Mouse (Mus musculus): ENCODE results near the gene Luc7l.

Luc7l gene

DNA sequence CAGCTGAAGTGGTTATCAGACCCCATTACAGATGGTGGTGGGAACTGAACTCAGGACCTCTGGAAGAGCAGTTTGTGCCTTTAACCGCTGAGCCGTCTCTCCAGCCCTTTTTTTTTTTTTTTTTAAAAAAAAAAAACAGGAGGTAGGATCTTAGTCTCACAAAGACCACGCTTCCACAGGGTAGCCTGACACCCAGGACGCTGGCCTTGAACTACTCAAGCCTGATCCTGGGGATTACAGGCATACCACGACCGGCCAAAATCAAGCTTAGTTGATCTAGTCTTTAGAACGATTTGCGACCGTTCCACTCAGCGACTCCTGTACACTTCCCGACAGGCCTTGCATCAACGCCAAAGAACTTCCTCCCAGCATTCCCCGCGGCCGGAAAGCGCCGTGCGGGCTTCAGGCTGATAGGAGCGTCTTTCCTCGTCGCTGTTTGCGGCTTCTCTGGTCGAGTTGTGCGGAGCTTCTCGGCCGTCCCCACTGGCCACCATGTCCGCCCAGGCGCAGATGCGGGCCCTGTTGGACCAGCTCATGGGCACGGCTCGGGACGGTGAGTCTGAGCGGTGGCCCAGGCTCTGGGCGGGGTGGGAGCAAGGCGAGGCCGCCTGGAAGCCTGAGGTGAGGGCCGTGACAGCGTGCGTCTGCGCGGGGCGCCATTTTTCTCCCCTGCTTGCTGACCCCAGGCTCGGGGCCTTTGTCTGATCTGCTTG is at the start of gene Luc7l:
Gene Luc7l (plus strand): TSS at position 358 of the 713 bp plus-strand sequence.
- DNase-seq (ENCODE audit: inconsistent ontology term), result peak; percentile 96

DNA sequence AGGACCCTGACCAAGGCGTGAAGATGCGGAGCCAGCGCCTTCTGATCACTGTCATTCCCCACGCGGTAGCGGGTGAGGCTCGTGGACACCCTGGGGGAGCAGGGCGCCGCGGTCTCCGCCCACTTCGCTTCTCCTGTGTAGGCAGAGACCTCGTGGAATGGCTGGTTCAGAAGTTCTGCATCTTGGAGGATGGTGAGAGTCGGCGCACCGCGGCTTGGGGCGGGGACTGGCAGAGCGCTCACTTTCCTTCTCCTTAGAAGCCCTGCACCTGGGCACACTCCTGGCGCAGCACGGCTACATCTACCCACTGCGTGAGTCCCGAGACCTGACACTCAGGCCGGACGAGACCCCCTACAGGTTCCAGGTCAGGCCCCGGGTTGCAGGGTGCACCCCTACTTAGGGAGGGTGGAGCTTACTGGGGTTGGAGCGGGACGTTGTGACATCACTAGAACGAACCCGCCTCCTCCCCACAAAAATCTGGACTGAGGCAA is 49.3 kb upstream of the Luc7l start:
- DNase-seq (ENCODE audit: inconsistent ontology term), result peak; percentile 63

DNA sequence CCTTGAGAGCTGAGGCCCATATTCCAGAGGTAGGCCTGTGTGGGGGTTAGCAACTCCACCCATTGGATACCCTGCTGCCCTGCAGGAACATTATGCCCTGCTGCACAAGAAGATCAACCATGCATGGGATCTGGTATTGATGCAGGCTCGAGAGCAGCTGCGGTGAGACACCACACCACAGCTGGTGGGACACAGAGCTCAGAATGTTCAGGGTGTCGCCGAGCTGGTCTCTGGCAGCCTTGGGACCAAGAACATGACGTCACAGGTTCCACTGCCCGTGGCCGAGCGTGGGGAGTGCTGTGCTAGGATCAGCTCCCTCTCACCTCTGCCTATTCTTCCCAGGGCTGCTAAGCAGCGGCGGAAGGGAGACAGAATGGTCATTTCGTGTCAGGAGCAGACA is 47.9 kb upstream of the Luc7l start:
- no peak for DNase-seq (ENCODE audit: inconsistent ontology term)

DNA sequence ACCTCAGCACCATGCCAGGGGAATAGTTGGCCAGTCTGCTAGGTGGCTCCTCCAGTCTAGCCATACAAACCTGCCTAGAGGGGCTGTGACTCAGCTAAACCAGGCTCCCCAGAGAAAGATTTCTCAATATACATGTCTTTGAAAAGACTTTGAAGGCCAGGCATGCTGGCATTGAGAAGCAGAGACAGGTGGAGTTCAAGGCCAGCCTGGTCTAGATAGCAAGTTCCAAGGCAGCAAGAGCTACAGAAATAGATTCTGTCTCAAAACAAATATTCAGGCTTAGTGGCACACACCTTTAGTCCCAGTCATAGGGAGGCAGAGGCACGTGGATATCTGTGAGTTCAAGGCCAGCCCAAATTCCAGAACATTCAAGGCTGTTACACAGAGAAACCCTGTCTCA is 46.3 kb upstream of the Luc7l start:
- no peak for DNase-seq (ENCODE audit: inconsistent ontology term)

DNA sequence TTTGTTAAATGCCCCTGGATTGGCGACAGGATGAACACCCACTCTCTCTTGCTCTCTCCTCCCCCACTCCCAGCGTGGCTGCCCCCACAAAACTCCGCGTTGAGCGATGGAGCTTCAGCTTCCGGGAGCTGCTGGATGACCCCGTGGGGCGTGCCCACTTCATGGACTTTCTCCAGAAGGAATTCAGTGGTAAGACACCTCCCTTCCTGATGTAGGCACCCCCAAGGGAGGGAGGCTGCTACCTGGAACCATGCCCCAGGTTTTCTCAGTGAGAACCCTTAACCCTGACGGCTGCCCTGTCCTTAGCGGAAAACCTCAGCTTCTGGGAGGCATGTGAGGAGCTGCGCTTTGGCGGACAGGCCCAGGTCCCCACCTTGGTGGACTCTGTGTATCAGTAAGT is 45.0 kb upstream of the Luc7l start, which contains the start of gene Arhgdig:
Gene Arhgdig (minus strand): TSS at position 101 of the 400 bp plus-strand sequence.
- DNase-seq (ENCODE audit: inconsistent ontology term), result no peak

DNA sequence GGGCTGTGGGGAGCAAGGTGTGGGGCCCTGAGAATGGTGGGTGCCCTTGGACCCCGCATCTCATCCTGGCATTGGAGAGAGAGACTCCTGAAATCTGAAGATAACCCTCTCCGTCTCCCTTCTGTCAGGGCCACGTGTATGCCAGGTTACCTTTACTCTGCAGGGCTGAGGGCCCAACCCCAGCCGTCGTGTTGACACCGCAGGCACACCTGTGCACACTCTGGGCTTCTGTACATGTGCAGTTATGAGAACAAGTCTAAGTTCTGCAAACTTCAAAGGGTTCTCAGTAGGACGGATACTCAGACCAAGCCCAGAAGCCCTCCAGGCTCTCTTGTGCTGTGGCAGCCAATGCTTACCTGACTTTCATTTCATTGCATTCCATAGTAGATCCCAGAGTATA is 40.5 kb upstream of the Luc7l start:
- no peak for DNase-seq (ENCODE audit: inconsistent ontology term)

DNA sequence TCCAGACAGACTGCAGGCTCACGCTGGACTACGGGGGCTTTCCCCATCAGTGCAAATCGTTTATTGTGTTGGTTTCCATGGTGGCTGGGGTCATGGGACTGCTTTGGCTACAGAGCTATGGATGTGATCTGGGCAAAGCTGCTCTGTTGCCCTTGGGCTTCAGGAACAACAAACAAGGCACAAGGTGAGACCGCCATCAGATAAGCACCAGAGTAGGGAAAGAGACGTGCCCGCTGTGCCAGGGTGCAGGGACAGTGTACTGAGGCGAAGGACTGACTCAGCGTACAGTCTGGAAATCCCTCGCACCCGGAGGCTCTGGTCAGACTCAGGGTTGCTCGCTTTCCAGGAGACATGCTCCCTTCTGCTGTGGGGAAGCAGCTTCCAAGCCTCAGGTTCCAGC is 40.0 kb upstream of the Luc7l start:
- DNase-seq (ENCODE audit: inconsistent ontology term), result no peak

DNA sequence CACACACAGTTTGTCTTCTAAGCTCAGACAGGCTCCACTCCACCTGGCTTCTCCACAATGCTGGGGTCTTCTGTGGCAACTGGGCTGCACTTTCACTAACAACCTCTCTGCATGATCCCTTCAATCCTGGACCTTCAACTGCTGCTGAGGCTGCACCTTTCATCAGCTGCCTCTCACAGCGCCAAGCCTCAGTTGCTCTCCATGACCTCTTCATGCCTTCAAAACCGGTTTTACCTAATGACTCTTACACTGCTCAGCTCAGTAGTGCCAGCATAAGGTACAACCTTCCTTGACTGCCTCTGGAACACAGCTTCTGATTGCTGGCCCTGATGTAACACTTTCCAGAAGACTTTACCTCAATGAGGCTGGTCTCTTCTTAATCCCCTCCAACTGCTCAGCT is 31.2 kb upstream of the Luc7l start:
- no peak for DNase-seq (ENCODE audit: inconsistent ontology term)

DNA sequence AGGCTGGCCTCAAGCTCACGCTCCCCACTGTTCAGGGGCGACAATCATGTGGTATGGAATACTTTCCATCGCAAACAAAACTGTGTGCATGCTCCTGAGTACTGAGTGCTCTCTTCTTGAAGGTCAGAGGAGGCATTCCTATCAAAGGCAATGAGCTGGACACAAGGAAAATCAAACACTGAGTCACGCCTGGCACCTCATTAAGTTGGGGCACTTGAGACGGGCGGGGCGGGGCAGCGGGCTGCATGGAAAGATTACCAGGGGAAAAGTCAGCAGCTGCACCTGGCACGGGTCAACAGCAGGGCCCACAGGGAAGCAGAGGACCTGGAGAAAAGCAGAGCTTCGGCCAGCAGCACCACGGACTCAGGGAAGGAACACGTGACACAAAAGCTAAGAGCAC is 27.5 kb upstream of the Luc7l start:
- DNase-seq (ENCODE audit: inconsistent ontology term), result no peak

DNA sequence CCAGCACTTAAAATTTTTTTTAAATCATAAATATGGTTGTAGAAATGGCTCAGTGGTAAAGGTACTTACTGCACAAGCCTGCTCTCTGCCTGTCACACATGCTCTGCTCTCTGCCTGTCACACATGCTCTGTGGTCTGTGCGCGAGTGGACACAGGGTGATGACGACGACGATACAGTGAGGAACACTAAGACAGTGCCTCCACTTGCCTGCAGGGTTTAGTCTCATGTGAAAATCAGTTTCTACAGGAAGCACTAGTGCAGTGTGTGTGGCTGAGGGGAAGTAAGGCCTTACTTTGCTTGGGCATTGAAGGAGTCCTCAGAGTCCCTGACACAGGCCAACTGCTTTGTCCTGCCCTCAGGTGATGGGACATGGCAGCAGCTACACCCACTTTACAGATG is 22.9 kb upstream of the Luc7l start:
- no peak for DNase-seq (ENCODE audit: inconsistent ontology term)

DNA sequence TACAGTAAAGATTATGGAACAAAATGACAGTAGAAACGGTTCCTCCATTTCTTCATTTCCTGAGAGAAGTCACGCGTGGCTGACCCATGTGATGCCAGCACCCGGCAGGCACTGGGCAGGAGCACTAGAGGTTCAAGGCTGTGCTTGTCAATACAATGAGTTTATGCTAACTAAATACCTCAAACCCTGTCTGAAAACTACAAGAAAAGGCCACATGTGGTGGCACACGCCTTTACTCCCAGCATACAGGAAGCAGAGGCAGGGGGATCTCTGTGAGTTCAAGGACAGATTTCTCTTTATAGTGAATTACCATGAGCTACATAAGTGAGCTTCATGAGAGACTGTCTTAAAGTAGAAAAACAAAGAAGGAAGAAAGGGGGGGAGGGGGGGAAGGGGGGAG is 21.5 kb upstream of the Luc7l start:
- no peak for DNase-seq (ENCODE audit: inconsistent ontology term)

DNA sequence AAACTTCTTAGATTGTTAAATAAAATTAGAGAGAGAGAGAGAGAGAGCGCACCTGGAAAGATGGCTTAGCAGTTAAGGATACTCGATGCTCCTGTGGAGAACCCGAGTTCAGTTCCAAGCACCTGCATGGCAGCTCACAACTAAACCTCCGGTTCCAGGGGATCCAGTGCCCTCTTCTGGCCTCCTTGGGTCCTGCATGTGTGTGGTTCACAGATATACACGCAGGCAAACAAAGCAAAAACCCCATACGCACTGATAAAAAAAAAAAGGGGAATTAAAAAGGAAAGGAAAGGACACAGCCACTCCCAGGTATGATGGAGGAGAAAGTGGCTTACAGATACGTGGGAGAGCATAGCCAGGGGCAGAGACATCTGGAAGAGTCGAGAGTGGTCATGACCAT is 19.8 kb upstream of the Luc7l start:
- DNase-seq (ENCODE audit: inconsistent ontology term), result no peak

DNA sequence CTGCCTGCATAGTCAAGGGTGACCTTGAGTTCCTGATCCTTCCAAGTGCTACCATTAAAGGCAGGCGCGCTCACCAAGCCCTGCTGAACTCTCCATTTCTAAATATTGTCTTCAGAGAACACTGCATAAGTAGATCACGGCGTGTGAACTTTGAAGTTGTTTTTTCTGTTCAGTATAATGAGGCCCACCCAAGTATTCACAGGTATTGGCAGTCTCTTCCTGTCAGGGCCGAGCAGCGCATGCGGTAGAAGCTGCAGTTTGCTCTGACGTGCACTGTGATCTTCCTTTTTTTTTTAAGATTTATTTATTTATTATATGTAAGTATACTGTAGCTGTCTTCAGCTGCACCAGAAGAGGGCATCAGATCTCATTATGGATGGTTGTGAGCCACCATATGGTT is 18.3 kb upstream of the Luc7l start:
- DNase-seq (ENCODE audit: inconsistent ontology term), result no peak

DNA sequence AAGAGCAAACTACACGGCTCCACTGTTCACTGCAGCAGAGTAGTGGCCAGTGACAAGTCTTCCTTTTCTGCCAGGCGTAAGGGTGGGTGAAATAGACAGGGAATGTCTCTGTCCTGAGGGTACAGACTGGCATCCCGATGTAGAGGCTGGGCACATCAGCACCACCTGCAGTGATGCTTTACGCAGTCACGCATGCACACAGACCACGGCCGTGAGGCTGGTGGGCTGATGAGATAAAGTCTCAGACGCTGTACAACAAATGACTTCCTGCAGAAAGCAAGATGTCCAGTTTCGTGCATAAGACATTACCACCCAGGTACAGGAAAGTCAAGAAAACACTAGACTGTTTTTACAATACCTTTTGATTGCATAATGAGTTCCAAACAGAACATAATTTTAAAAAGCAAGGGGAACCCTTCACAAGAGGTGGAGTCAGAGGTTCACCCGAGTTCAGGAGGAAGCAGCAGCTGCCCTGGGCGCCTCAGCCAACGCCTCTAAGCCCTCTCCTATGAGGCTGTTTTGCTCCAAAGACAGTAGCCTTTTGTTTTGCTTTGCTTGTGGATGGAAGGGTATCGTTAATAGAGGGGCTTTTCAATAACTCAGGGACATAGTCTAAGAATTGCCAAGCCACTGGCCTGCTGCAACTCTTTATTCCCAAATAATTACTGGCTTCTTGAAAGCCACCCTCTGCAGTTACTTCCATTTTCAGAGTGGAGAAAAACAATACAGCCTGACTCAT is 17.4 kb upstream of the Luc7l start:
- DNase-seq (ENCODE audit: inconsistent ontology term), result peak; percentile 78

DNA sequence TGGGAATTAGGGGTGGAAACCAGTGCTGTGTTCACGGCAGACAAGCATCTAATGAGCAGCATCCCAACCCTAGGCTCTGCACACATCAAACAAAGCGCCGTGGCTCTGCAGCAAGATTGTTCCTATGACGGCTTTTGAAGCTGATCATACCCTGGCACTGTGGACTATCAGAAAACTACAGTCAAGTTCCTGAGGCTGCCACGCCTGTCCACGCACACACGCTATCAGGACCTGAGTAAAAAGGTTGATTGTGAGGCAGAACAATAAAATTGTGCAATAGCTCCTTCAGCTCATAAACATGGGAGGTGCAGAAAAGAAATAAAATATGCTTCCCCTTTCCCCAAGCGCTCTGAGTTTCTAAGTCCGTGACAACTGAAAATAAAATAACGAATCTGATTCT is 15.0 kb upstream of the Luc7l start:
- DNase-seq (ENCODE audit: inconsistent ontology term), result no peak

DNA sequence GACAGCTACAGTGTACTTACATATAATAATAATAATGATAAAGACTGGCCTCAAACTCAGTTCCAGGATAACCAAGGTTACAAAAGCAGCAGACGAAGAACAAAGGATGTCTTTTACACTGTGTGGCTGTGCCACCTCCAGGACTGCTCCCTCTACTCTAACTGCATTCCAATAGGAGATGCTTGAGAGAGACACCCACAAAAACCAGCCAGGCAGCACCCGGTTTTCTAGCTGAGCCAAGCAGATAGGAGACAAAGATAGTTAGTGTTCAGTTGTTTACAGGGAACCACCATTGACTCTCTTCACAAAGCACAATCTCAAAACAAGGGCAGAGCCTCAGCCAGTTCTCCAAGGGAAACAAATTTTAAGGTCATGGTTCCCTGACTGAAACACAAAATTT is 13.1 kb upstream of the Luc7l start:
- DNase-seq (ENCODE audit: inconsistent ontology term), result peak; percentile 35

DNA sequence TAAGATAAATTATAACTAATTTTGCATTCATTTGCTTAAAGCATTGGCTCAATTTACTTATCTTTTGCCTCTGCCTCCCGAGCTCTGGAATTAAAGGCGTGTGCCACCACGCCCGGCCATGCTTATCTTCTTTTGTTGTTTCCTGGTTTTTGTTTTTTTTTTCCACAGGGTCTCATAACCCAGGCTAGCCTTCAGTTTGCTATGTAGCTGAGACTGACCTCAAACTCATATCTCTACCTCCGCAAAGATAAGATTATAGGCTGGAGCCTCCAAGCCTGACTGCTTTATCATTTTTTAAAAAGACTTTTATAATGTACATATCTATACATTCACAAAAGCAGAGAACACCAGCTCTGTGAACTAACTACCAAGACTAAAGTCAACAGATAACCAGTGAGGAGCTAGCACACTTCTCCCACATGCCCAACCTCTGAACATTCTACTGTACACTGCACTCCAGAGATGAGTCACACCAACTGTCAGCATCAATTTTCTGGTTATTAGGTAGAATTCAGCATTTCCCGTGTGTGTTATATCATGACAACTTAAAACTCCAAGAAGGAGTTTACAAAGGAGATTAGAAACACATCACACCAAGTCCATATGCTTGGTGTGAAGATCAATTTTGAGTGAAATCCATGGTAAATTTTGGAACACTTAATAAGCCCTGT is 12.4 kb upstream of the Luc7l start:
- peak; percentile 78 for DNase-seq (ENCODE audit: inconsistent ontology term)

DNA sequence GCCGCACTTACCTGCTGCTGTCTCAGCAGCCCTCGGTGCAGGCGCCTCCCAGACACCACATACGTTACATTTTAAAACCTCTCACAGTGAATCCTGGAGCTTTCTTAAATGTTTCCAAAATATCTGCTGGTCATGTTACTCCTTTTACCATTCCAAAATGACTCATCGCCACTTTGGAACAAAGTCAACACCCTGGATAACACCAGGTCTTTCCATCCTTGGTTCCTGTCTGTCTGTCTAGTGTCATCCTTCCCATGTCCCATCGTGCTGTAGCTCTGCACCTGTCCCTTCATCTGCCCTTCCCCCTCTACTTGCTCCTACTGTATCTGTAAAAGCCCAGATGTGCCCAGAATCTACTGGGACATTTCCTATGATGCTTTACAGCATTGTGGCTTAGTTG is 11.7 kb upstream of the Luc7l start:
- peak; percentile 31 for DNase-seq (ENCODE audit: inconsistent ontology term)

DNA sequence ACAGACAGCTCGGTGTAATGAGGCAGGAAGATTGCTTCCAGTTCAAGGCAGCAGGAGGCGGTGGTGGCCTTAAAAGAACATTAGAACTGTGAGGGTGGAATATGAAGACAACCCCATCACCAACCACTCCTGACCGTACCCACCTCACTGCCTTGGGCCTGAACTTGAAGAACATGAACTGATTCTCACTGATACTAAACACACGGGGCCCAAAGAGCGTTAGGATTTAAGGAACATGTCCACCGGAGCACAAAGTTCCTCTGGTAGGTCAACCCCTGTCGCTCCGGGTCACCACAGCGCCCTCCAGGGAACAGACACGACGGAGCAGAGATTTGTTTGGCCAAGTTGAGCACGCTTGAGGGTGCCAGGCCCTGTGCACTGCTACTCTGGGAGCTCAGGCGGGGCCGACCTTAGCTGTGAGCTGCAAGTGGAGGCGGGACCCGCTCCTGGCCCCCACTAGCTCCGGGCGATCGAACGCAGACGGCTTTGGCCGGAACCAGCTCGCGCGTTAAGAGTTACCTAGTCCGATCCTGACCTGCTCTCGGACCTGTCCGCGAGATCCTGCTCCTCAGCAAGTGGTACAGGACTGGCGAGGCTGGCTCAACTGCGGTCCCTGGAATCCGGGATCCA is 9.1 kb upstream of the Luc7l start:
- DNase-seq (ENCODE audit: inconsistent ontology term), result peak; percentile 82

DNA sequence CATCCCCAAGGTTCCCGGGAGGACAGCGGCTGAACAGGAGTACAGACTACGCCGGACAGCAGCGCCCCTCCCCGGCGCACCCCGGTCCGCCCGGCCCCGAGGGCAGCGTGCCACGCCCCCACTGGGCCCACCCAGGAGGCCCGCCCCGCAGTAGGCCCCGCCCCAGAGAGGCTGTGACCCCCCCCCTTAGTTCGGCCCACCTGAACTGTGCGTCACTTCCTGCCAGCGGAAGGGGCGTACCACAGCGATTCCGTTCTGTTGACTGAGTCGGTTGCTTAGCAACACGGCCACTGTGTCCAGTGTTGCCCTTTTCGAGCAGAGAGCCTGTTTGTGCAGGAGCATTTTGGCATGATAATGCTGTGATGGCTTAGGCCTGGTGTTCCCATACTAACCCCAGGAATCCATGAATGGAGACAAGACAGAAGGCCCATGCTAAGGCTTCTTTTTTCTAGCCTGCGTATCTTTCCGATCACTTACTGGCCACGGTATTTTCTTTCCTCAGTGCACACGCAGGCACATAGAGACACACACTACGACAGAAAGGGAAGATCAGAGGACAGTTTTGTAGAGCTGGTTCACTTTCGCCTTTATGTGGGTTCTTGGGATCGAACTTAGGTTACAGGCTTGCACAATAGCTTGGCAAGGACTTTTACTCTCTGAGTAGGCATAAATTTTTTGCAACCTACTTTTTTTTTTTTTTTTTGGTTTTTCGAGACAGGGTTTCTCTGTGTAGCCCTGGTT is 8.4 kb upstream of the Luc7l start, which contains the start of gene Fam234a:
Gene Fam234a (minus strand): TSS at position 142 of the 741 bp plus-strand sequence.
- DNase-seq (ENCODE audit: inconsistent ontology term), result peak; percentile 98

DNA sequence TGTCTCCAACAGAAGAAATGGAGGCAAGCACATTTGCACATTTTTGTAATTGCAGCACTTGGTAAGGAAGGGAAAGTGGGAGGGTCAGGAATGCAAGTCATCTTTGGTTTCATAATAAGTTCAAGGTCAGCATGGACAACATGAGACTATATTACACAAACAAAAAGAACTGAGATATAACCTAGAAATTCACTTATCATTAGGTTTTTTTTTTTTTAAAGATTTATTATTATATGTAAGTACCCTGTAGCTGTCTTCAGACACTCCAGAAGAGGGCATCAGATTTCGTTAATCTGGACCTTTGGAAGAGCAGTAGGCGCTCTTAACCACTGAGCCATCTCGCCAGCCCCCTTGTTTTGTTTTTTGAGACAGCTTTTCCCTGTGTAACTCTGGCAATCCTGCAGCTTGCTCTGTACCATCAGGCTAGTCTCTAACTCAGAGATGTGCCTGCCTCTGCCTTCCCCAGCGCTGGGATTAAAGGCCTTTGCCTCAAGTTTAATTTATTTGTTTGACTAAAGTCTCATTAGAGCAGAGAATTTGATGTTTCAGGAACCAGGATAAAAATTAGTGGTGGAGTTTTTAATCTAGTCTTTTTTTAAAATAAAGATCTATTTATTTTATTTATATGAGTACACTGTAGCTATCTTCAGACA is 684 bp upstream of the Luc7l start:
- DNase-seq (ENCODE audit: inconsistent ontology term), result no peak
